Mouse (Mus musculus): Measurements from ENCODE around the gene Itgb8.

DNA sequence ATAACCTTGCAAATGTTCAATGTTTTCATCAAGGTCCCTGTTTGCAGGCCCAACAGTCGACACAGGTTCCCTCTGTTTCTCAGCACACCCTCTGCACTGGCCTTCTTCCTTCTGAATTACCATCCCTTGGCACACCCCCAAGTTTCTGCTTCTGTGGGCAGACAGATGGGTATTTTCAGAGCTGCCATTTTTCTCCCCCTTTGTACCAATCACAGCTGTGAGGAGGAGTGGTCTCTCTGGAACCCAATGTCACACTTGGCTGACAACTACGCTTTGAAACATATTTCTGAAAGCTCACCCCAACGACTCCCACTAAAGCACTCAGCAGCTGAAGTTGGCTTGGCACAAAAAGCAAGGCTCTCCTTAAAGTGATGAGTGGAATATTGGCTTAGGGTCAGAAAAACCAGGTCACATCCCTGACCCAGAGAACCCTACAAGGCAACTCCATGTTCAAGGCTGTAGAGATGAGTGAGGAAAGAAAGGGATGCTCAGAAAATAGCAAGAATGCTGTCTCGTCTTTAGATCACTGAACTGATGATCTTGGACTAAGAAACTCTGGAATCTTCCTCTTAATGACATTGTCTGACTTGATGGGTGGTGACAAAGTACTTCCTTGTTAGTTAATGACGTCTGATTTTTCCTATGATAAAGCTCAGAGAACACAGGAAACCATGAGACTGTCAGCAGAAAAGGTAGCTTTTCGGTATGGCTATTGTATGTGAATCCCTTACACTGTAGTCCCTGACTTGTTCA is 31.7 kb downstream of the Itgb8 start:
- no peak for TF ChIP-seq CTCF (IDR thresholded peaks at IDR 0.05; ENCODE audit: extremely low read depth, insufficient read length, insufficient replicate concordance, low read depth, low read length)
- no peak for TF ChIP-seq POLR2A (IDR thresholded peaks at IDR 0.05; ENCODE audit: low read depth, low read length)

Data from small intestine, adult 2 months (tissue).